Mouse (Mus musculus) forebrain, postnatal 0 days (tissue): ENCODE results near the gene Kcnk18. TPM values are rescaled to one million over a fixed set of nuclear protein-coding genes. Genes with fewer than 3 reads are reported as not detected.

Source experiments
- ATAC-seq: fragments of 200-750 bp; cut with Nextera tagmentation; 2 replicates; pipeline ENCODE4 v1.8.0; 2017; ENCODE audit warnings: mild to moderate bottlenecking, moderate library complexity
- DNase-seq: peaks from one replicate; pipeline ENCODE4 v3.0.0-alpha.2; 2015
- H3K27ac ChIP-seq: fragments of 300-500 bp; sonication (generic); 2 replicates; pipeline ENCODE4 v1.5.1; 2014; ENCODE audit warnings: low read depth, mild to moderate bottlenecking, antibody characterized with exemption, low read length, moderate library complexity, mixed read lengths
- H3K27me3 ChIP-seq: fragments of 300-500 bp; sonication (generic); 2 replicates; pipeline ENCODE4 v1.6.1; 2014; ENCODE audit warnings: mild to moderate bottlenecking, low read length, mixed read lengths; ENCODE audit not compliant: insufficient read depth
- H3K36me3 ChIP-seq: fragments of 300-500 bp; sonication (generic); 2 replicates; pipeline ENCODE4 v1.6.1; 2014; ENCODE audit warnings: mild to moderate bottlenecking, moderate library complexity; ENCODE audit not compliant: insufficient read depth
- H3K4me1 ChIP-seq: fragments of 300-500 bp; sonication (generic); 2 replicates; pipeline ENCODE4 v1.6.1; 2014; ENCODE audit warnings: antibody characterized with exemption; ENCODE audit not compliant: insufficient read depth
- H3K4me2 ChIP-seq: fragments of 300-500 bp; sonication (generic); 2 replicates; pipeline ENCODE4 v1.6.1; 2014; ENCODE audit warnings: low read depth, mild to moderate bottlenecking, moderate library complexity
- H3K4me3 ChIP-seq: fragments of 300-500 bp; sonication (generic); 2 replicates; pipeline ENCODE4 v1.5.1; 2014; ENCODE audit warnings: low read depth, low read length, mixed read lengths
- H3K9ac ChIP-seq: fragments of 300-500 bp; sonication (generic); 2 replicates; pipeline ENCODE4 v1.6.1; 2014; ENCODE audit warnings: mild to moderate bottlenecking
- H3K9me3 ChIP-seq: fragments of 300-500 bp; sonication (generic); 2 replicates; pipeline ENCODE4 v1.6.1; 2016; ENCODE audit warnings: low read length
- CTCF ChIP-seq: sonication (generic); IDR thresholded peaks from 2 replicates; pipeline ENCODE4 v1.5.1; 2016; ENCODE audit warnings: antibody characterized with exemption, control low read depth, low read depth
- WGBS: fragments of 180-500 bp; shearing (Covaris S2); extraction: QIAGEN DNeasy Blood & Tissue Kit; methylation state at CpG from one replicate; pipeline ENCODE4 v1.1.7; 2014; 5-methylcytosine and 5-hydroxymethylcytosine counted together
- polyA plus RNA-seq: library from polyadenylated mRNA; unstranded; fragments of >200 nt; fragmentation: Nextera tagmentation; extraction: Ambion mirVana; gene quantifications from 2 replicates; pipeline ENCODE4 v1.2.1, GENCODE M21; 2015
- total RNA-seq: library from RNA; depleted of rRNA; stranded (reverse); fragments of >200 nt; gene quantifications from 2 replicates; pipeline ENCODE4 v1.2.3, GENCODE M21; 2014

Gene Kcnk18
- total and polyA plus RNA-seq, 2 experiments from 2014 or later = 0.08 TPM; not detected in 1

DNA sequence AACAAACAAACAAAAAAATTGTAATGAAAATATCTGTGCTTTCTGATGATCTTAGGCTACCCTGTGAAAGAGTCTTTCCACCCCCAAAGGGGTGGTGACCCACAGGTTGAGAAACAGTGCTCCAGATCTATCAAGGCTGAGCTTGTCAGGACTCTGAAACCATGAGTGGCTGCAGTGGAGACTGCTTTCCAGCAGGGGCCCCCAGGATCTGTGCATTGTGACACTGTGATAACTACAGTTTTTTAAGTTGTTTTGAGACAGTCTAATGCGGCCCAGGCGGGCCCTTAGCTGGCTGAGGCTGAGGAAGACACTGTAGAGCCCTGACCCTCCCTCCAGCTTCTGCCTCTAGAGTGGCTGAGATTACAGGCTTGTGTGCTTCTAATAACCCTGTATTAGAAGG lies 24.0 kb downstream of the Kcnk18 start:
- Histone ChIP-seq H3K4me3 (no peak overlapping the region), H3K4me1 (no peaks in the 10 kb centered on the region), H3K27ac (no peak overlapping the region), H3K36me3 (no peaks in the 10 kb centered on the region), H3K4me2 (no peak overlapping the region), H3K27me3 (no peaks in the 10 kb centered on the region), H3K9ac (no peak overlapping the region), H3K9me3 (no peaks in the 10 kb centered on the region)
- DNase-seq (no peak), ATAC-seq (no peak)
- no peak for TF ChIP-seq CTCF
- 78% methylated on average over 2 of the region's 2 CpGs for WGBS

DNA sequence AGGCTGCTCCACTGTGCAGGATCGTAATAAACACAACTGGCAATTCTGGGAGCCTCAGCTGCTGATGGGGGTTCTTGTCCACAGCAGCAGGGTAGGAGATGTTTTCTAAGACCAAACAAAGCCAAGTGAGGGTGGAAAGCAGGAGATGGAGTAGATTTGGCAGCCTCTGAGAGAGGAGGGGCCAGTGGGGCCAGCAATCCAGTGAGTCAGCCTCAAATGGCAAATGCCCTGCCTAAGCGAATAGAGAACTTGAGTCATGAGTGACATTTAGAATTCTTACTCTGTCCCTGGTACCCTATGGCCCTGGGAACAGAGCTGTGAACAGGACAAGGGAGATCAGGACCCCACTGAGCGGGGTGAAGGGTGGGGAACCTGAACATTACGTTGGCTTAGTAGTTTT lies 29.1 kb downstream of the Kcnk18 start:
- DNase-seq (no peak), ATAC-seq (no peak)
- Histone ChIP-seq H3K4me1 (no peaks in the 10 kb centered on the region), H3K4me2 (no peak overlapping the region), H3K27me3 (no peaks in the 10 kb centered on the region), H3K36me3 (no peaks in the 10 kb centered on the region), H3K27ac (no peak overlapping the region), H3K9ac (no peak overlapping the region), H3K9me3 (no peaks in the 10 kb centered on the region), H3K4me3 (no peak overlapping the region)
- no peak for TF ChIP-seq CTCF
- 82% methylated on average over 4 of the region's 4 CpGs for WGBS

GRCm38 (mm10) chr19:59248553-59249286 lies 29.7 kb downstream of the Kcnk18 start:
- Histone ChIP-seq H3K4me1 (no peaks in the 10 kb centered on the region), H3K4me3 (no peak overlapping the region), H3K4me2 (no peak overlapping the region), H3K9me3 (no peaks in the 10 kb centered on the region), H3K27me3 (no peaks in the 10 kb centered on the region), H3K27ac (no peak overlapping the region), H3K9ac (no peak overlapping the region), H3K36me3 (no peaks in the 10 kb centered on the region)
- no peak for DNase-seq
- WGBS = 80% methylated on average over 11 of the region's 11 CpGs
- ATAC-seq = no peak
- TF ChIP-seq CTCF = no peak

- ATAC-seq (no peak), DNase-seq (no peak)
- no peak overlapping the region for H3K9ac ChIP-seq
- TF ChIP-seq CTCF = no peak
- H3K4me2 ChIP-seq = no peak overlapping the region
- 77% methylated on average over 2 of the region's 2 CpGs for WGBS
- no peaks in the 10 kb centered on the region for H3K36me3 ChIP-seq
- H3K4me1 ChIP-seq = no peaks in the 10 kb centered on the region
- no peaks in the 10 kb centered on the region; the same call in 1 of the 2 replicates for H3K9me3 ChIP-seq
- no peak overlapping the region for H3K4me3 ChIP-seq
- H3K27me3 ChIP-seq = no peaks in the 10 kb centered on the region
- H3K27ac ChIP-seq = no peak overlapping the region
Observed at GRCm38 (mm10) chr19:59252651-59253050, 33.6 kb downstream of the Kcnk18 start.

- H3K36me3 ChIP-seq = no peaks in the 10 kb centered on the region
- 49% methylated on average over 5 of the region's 5 CpGs for WGBS
- ATAC-seq = no peak; the same call in 1 of the 2 replicates
- DNase-seq = no peak
- H3K9ac ChIP-seq = no peak overlapping the region
- no peak for TF ChIP-seq CTCF
- no peaks in the 10 kb centered on the region; the same call in 1 of the 2 replicates for H3K9me3 ChIP-seq
- no peak overlapping the region for H3K4me3 ChIP-seq
- no peak overlapping the region for H3K4me2 ChIP-seq
- no peak overlapping the region for H3K27ac ChIP-seq
- H3K4me1 ChIP-seq = no peaks in the 10 kb centered on the region
- H3K27me3 ChIP-seq = no peaks in the 10 kb centered on the region; the same call in 1 of the 2 replicates
Observed at GRCm38 (mm10) chr19:59259633-59260032, 40.6 kb downstream of the Kcnk18 start.

- Histone ChIP-seq H3K36me3 (no peaks in the 10 kb centered on the region), H3K9ac (peak within 1 kb of the TSS; percentile 48), H3K4me1 (no peaks in the 10 kb centered on the region; the same call in 1 of the 2 replicates), H3K9me3 (no peaks in the 10 kb centered on the region; the same call in 1 of the 2 replicates), H3K4me2 (peak within 1 kb of the TSS; percentile 67), H3K27ac (no peak within 1 kb of the TSS), H3K4me3 (peak within 1 kb of the TSS; percentile 41), H3K27me3 (no peaks in the 10 kb centered on the region; the same call in 1 of the 2 replicates)
- 2% methylated on average over 55 of the region's 55 CpGs for WGBS
- peak; percentile 60 for DNase-seq
- TF ChIP-seq CTCF = no peak
- peak; percentile 42 for ATAC-seq
Observed at GRCm38 (mm10) chr19:59260718-59261442, 41.9 kb downstream of the Kcnk18 start, which contains the start of gene Slc18a2. Slc18a2 (plus strand) TSS chr19:59260896.

- no peaks in the 10 kb centered on the region; the same call in 1 of the 2 replicates for H3K27me3 ChIP-seq
- no peak for ATAC-seq
- H3K27ac ChIP-seq = no peak overlapping the region
- TF ChIP-seq CTCF = no peak
- no peaks in the 10 kb centered on the region; the same call in 1 of the 2 replicates for H3K9me3 ChIP-seq
- H3K4me2 ChIP-seq = peak overlapping the region; percentile 67
- 63% methylated on average over 7 of the region's 7 CpGs for WGBS
- H3K4me1 ChIP-seq = peaks cover 7% of the 10 kb centered on the region; the same call in 1 of the 2 replicates
- no peaks in the 10 kb centered on the region for H3K36me3 ChIP-seq
- DNase-seq = no peak
- H3K9ac ChIP-seq = peak overlapping the region; percentile 48; the same call in 1 of the 2 replicates
- peak overlapping the region; percentile 41; the same call in 1 of the 2 replicates for H3K4me3 ChIP-seq
Observed at GRCm38 (mm10) chr19:59261604-59262003, 42.6 kb downstream of the Kcnk18 start.
